Mouse (Mus musculus): ENCODE data around the gene Ap3b1. TPM values are rescaled to one million over a fixed set of nuclear protein-coding genes. Genes with fewer than 3 reads are reported as not detected.

Ap3b1 gene
- polyA plus RNA-seq, 1 experiment from 2014 or later: 27.9 TPM

DNA sequence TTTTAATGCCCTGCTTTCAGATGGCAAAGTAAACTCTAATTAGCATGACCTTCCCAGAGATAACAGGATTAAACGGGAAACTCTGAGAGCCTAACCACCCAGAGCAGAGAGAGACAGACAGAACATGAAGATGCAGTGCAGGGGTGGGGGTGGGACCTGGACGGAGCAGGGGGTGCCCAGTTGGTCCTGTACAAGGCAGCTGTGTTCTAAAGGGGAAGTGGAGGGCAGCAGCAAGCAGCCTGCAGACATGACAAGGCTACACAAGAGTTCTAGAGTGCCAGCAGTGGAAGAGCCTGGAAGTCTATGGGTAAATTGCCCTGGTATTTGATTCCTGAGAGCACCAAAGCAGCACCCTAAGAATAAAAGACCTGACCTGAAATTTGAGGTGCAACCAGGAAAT, 105.5 kb downstream of the Ap3b1 start:
- H3K4me1 ChIP-seq (ENCODE audit: control insufficient read depth, insufficient read depth, low read depth, low read length): no peaks in the 10 kb centered on the region
- H3K27ac ChIP-seq (ENCODE audit: low read depth, low read length): no peak overlapping the region
- H3K36me3 ChIP-seq (ENCODE audit: control insufficient read depth, insufficient read depth, low read length): peaks cover 2% of the 10 kb centered on the region; the same call in 1 of the 2 replicates
- WGBS: 70% methylated on average over 2 of the region's 2 CpGs
- H3K9ac ChIP-seq (ENCODE audit: low read depth, low read length): no peak overlapping the region
- no peak overlapping the region for H3K4me3 ChIP-seq (ENCODE audit: low read length)
- H3K4me2 ChIP-seq (ENCODE audit: low read length): no peak overlapping the region
- no peaks in the 10 kb centered on the region for H3K27me3 ChIP-seq (replicated peaks; ENCODE audit: control insufficient read depth, insufficient read depth, low read length)
- no peak for ATAC-seq
- no peaks in the 10 kb centered on the region for H3K9me3 ChIP-seq (ENCODE audit: control insufficient read depth, low read length)

- Histone ChIP-seq H3K4me1 (ENCODE audit: control insufficient read depth, insufficient read depth, low read depth, low read length) (no peaks in the 10 kb centered on the region), H3K4me3 (ENCODE audit: low read length) (no peak overlapping the region), H3K9ac (ENCODE audit: low read depth, low read length) (no peak overlapping the region), H3K27me3 (replicated peaks; ENCODE audit: control insufficient read depth, insufficient read depth, low read length) (no peaks in the 10 kb centered on the region), H3K36me3 (ENCODE audit: control insufficient read depth, insufficient read depth, low read length) (no peaks in the 10 kb centered on the region), H3K9me3 (ENCODE audit: control insufficient read depth, low read length) (no peaks in the 10 kb centered on the region), H3K27ac (ENCODE audit: low read depth, low read length) (no peak overlapping the region), H3K4me2 (ENCODE audit: low read length) (no peak overlapping the region)
- no peak for ATAC-seq
- 95% methylated on average over 1 of the region's 1 CpGs for WGBS
Observed at GRCm38 (mm10) chr13:94468551-94468950, 109.8 kb downstream of the Ap3b1 start.

DNA sequence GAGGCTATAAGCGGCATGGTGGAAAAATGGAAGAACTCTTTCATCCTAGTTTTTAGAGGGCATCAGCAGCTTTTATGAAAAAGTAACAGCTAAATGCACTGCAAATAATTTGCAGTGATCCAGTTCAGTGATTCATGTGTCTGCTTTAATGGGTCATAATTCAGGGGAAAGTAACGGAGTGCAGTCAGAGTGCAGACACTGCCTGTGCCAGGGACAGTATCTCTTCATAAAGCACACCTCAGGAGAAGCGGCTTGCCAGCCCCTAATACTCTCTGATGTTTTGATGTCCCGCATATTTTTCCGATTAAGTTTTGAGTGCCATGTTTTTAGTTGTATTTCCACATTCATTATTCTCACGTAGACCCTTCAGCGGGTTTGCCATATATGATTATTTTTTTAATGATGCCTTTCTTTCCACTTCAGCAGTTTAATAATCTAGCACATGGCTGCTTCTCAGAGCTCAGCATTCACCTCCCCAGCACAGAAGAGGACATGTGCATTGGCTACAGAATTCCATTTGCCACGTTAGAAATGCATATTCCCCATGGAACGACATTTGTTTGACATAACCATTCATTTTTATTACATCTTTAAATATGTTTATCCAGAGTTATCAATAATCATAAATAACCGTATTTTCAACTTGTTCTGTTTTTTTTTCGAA, 112.4 kb downstream of the Ap3b1 start:
- Histone ChIP-seq H3K27me3 (replicated peaks; ENCODE audit: control insufficient read depth, insufficient read depth, low read length) (no peaks in the 10 kb centered on the region), H3K4me1 (ENCODE audit: control insufficient read depth, insufficient read depth, low read depth, low read length) (no peaks in the 10 kb centered on the region), H3K9ac (ENCODE audit: low read depth, low read length) (no peak overlapping the region), H3K9me3 (ENCODE audit: control insufficient read depth, low read length) (no peaks in the 10 kb centered on the region), H3K27ac (ENCODE audit: low read depth, low read length) (no peak overlapping the region), H3K36me3 (ENCODE audit: control insufficient read depth, insufficient read depth, low read length) (no peaks in the 10 kb centered on the region), H3K4me3 (ENCODE audit: low read length) (no peak overlapping the region), H3K4me2 (ENCODE audit: low read length) (no peak overlapping the region)
- ATAC-seq: no peak
- 78% methylated on average over 11 of the region's 11 CpGs for WGBS

- no peak overlapping the region for H3K9ac ChIP-seq (ENCODE audit: low read depth, low read length)
- H3K9me3 ChIP-seq (ENCODE audit: control insufficient read depth, low read length): no peaks in the 10 kb centered on the region
- H3K4me3 ChIP-seq (ENCODE audit: low read length): no peak overlapping the region
- no peak overlapping the region for H3K4me2 ChIP-seq (ENCODE audit: low read length)
- H3K27me3 ChIP-seq (replicated peaks; ENCODE audit: control insufficient read depth, insufficient read depth, low read length): no peaks in the 10 kb centered on the region
- H3K4me1 ChIP-seq (ENCODE audit: control insufficient read depth, insufficient read depth, low read depth, low read length): no peaks in the 10 kb centered on the region
- H3K27ac ChIP-seq (ENCODE audit: low read depth, low read length): no peak overlapping the region
- no peak for ATAC-seq
- 93% methylated on average over 3 of the region's 3 CpGs for WGBS
- H3K36me3 ChIP-seq (ENCODE audit: control insufficient read depth, insufficient read depth, low read length): peaks cover 6% of the 10 kb centered on the region; the same call in 1 of the 2 replicates
Observed at GRCm38 (mm10) chr13:94476208-94476607, 117.4 kb downstream of the Ap3b1 start.

DNA sequence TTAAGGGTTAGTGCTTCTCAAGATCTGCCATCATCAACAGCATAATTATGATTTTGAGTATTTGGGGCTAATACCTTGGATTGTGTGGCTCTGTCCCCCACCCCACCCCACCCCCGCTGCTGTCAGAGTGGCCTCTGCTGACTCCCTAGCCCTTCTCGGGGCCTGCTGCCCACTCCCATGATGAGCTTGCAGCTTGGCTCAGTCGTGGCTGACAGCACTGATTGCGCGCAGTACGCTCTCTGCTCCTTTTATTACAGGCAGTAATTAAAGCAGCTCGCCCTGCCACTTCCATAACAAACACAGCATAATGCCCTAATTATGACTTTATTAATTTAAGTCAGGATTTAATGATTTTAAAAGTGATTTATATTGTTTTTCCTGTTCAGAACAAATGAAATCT, 121.5 kb downstream of the Ap3b1 start:
- peaks cover 21% of the 10 kb centered on the region for H3K36me3 ChIP-seq (ENCODE audit: control insufficient read depth, insufficient read depth, low read length)
- no peak overlapping the region for H3K4me3 ChIP-seq (ENCODE audit: low read length)
- no peaks in the 10 kb centered on the region for H3K27me3 ChIP-seq (replicated peaks; ENCODE audit: control insufficient read depth, insufficient read depth, low read length)
- ATAC-seq: no peak
- H3K9me3 ChIP-seq (ENCODE audit: control insufficient read depth, low read length): no peaks in the 10 kb centered on the region
- H3K27ac ChIP-seq (ENCODE audit: low read depth, low read length): no peak overlapping the region
- no peak overlapping the region for H3K4me2 ChIP-seq (ENCODE audit: low read length)
- WGBS: 61% methylated on average over 7 of the region's 7 CpGs
- H3K9ac ChIP-seq (ENCODE audit: low read depth, low read length): no peak overlapping the region
- H3K4me1 ChIP-seq (ENCODE audit: control insufficient read depth, insufficient read depth, low read depth, low read length): no peaks in the 10 kb centered on the region

DNA sequence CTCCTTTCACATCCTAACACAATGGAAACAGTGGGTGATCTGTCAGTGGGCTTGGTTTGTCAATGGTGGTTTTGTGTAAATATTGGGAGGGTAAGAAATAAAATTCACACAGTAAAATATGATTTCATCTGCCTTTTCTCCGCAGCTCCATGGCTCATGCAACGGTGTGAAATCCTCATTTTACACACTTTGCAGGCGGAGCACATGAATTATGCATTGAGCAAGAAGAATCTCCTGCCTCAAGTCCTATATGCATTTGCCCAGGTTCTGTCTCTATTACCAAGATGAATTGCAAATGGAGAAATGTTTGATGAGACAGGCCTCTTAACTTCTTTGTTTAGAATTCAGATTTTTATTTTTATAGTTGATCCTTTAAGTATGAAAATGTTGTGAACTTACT, 131.9 kb downstream of the Ap3b1 start:
- no peak for ATAC-seq
- WGBS: 28% methylated on average over 3 of the region's 3 CpGs

GRCm38 (mm10) chr13:94491159-94491558, 132.4 kb downstream of the Ap3b1 start:
- no peaks in the 10 kb centered on the region for H3K27me3 ChIP-seq (replicated peaks; ENCODE audit: control insufficient read depth, insufficient read depth, low read length)
- no peak for ATAC-seq
- H3K27ac ChIP-seq (ENCODE audit: low read depth, low read length): no peak overlapping the region
- no peaks in the 10 kb centered on the region for H3K4me1 ChIP-seq (ENCODE audit: control insufficient read depth, insufficient read depth, low read depth, low read length)
- 79% methylated on average over 8 of the region's 8 CpGs for WGBS
- H3K36me3 ChIP-seq (ENCODE audit: control insufficient read depth, insufficient read depth, low read length): no peaks in the 10 kb centered on the region; the same call in 1 of the 2 replicates
- H3K4me3 ChIP-seq (ENCODE audit: low read length): no peak overlapping the region
- H3K9me3 ChIP-seq (ENCODE audit: control insufficient read depth, low read length): no peaks in the 10 kb centered on the region
- H3K9ac ChIP-seq (ENCODE audit: low read depth, low read length): no peak overlapping the region
- no peak overlapping the region for H3K4me2 ChIP-seq (ENCODE audit: low read length)

More for the DNA sequence above, 131.9 kb downstream of the Ap3b1 start:
- no peak overlapping the region for H3K4me3 ChIP-seq (ENCODE audit: low read length)
- no peaks in the 10 kb centered on the region for H3K4me1 ChIP-seq (ENCODE audit: control insufficient read depth, insufficient read depth, low read depth, low read length)
- no peaks in the 10 kb centered on the region for H3K9me3 ChIP-seq (ENCODE audit: control insufficient read depth, low read length)
- no peak overlapping the region for H3K9ac ChIP-seq (ENCODE audit: low read depth, low read length)
- H3K27ac ChIP-seq (ENCODE audit: low read depth, low read length): no peak overlapping the region
- H3K4me2 ChIP-seq (ENCODE audit: low read length): no peak overlapping the region
- no peaks in the 10 kb centered on the region; the same call in 1 of the 2 replicates for H3K36me3 ChIP-seq (ENCODE audit: control insufficient read depth, insufficient read depth, low read length)
- H3K27me3 ChIP-seq (replicated peaks; ENCODE audit: control insufficient read depth, insufficient read depth, low read length): no peaks in the 10 kb centered on the region

GRCm38 (mm10) chr13:94497521-94497920, 138.8 kb downstream of the Ap3b1 start:
- Histone ChIP-seq H3K4me2 (ENCODE audit: low read length) (no peak overlapping the region), H3K27ac (ENCODE audit: low read depth, low read length) (no peak overlapping the region), H3K4me1 (ENCODE audit: control insufficient read depth, insufficient read depth, low read depth, low read length) (no peaks in the 10 kb centered on the region), H3K27me3 (replicated peaks; ENCODE audit: control insufficient read depth, insufficient read depth, low read length) (no peaks in the 10 kb centered on the region), H3K36me3 (ENCODE audit: control insufficient read depth, insufficient read depth, low read length) (no peaks in the 10 kb centered on the region; the same call in 1 of the 2 replicates), H3K9me3 (ENCODE audit: control insufficient read depth, low read length) (no peaks in the 10 kb centered on the region), H3K9ac (ENCODE audit: low read depth, low read length) (no peak overlapping the region), H3K4me3 (ENCODE audit: low read length) (no peak overlapping the region)
- 78% methylated on average over 3 of the region's 3 CpGs for WGBS
- ATAC-seq: no peak

DNA sequence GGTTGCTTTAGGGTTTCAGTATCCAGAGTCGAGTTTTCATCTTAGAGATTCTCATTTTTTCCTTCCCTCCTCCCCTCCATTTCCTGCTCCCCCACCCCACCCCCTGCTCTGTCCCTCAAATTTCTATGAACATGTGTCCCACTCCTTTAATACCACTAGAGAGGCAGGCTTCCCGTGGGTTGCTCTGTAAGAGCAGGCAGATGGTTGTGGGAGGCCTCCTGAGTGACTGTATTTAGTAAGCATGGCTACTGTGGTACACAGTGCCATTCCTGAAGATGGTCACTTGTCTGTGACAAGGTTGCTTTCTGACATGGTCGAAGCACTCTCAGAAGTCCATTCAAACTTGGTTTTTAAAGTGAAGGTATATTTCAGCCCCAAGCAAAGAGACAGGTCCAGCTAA, 147.7 kb downstream of the Ap3b1 start:
- no peaks in the 10 kb centered on the region for H3K27me3 ChIP-seq (replicated peaks; ENCODE audit: control insufficient read depth, insufficient read depth, low read length)
- H3K27ac ChIP-seq (ENCODE audit: low read depth, low read length): no peak overlapping the region
- H3K36me3 ChIP-seq (ENCODE audit: control insufficient read depth, insufficient read depth, low read length): no peaks in the 10 kb centered on the region
- WGBS: 87% methylated on average over 3 of the region's 3 CpGs
- H3K4me3 ChIP-seq (ENCODE audit: low read length): no peak overlapping the region
- H3K9ac ChIP-seq (ENCODE audit: low read depth, low read length): no peak overlapping the region
- no peak for ATAC-seq
- no peak overlapping the region for H3K4me2 ChIP-seq (ENCODE audit: low read length)
- no peaks in the 10 kb centered on the region for H3K4me1 ChIP-seq (ENCODE audit: control insufficient read depth, insufficient read depth, low read depth, low read length)
- H3K9me3 ChIP-seq (ENCODE audit: control insufficient read depth, low read length): no peaks in the 10 kb centered on the region
